Mouse (Mus musculus): ENCODE results near the gene Fignl1. TPM values are rescaled to one million over a fixed set of nuclear protein-coding genes. Genes with fewer than 3 reads are reported as not detected.

Gene Fignl1
- polyA plus RNA-seq, 1 experiment from 2014 or later: 56.0 TPM

DNA sequence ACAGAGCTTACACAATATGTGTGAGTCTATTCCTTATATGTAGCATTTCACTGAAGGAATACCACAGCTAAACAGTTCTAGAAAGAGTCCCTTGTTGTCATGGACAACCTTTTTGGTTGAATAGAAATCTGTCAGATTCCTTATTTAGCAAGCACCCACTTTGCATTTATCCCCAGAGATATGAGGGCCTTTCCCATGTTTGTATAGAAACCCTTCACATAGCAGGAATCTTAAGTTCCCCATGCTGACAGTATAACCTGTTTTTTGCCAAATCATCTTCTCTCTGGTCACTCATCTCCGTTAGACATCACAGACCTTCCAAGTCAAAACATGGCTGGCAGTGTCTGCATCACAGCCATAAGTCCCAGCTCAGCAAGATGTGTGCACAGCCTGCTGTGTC, 64.5 kb downstream of the Fignl1 start:
- Histone ChIP-seq H3K9me3 (replicated peaks; ENCODE audit: control insufficient read depth, low read length) (no peaks in the 10 kb centered on the region; the same call in 1 of the 2 replicates), H3K4me3 (ENCODE audit: low read length) (no peak overlapping the region), H3K27me3 (ENCODE audit: control insufficient read depth, insufficient read depth, low read length) (no peaks in the 10 kb centered on the region), H3K4me1 (ENCODE audit: control insufficient read depth, insufficient read depth, low read length) (no peaks in the 10 kb centered on the region), H3K27ac (ENCODE audit: low read length) (no peak overlapping the region), H3K36me3 (ENCODE audit: control insufficient read depth, insufficient read depth) (no peaks in the 10 kb centered on the region), H3K4me2 (ENCODE audit: low read depth, low read length) (no peak overlapping the region), H3K9ac (ENCODE audit: low read length) (no peak overlapping the region)
- no peak for ATAC-seq (replicated peaks; ENCODE audit: extremely low read depth, insufficient read depth, low FRiP score)
- 43% methylated on average over 1 of the region's 1 CpGs for WGBS

DNA sequence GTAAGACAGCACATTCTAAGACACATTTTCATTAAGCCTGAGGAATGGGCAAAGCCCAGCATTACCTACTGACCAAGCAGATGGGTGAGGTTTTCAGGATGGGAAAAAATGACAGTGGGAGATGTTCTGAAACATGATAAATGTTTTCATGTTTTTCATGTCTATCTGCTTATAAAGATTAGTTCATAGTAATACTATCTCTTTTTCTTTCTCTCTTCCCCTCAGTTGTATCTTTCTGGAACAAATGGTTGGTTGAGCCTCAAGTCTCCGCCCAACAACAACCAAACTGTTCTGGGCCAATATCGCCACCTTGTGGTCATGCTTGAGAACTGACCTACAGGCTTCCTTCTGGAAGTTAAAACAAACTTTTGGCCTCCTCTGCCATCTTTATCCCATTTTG, 66.1 kb downstream of the Fignl1 start:
- WGBS: 13% methylated on average over 2 of the region's 2 CpGs
- H3K27ac ChIP-seq (ENCODE audit: low read length): no peak overlapping the region
- no peak overlapping the region for H3K4me3 ChIP-seq (ENCODE audit: low read length)
- no peak overlapping the region for H3K9ac ChIP-seq (ENCODE audit: low read length)
- H3K9me3 ChIP-seq (replicated peaks; ENCODE audit: control insufficient read depth, low read length): no peaks in the 10 kb centered on the region; the same call in 1 of the 2 replicates
- H3K4me1 ChIP-seq (ENCODE audit: control insufficient read depth, insufficient read depth, low read length): no peaks in the 10 kb centered on the region
- no peaks in the 10 kb centered on the region for H3K27me3 ChIP-seq (ENCODE audit: control insufficient read depth, insufficient read depth, low read length)
- H3K4me2 ChIP-seq (ENCODE audit: low read depth, low read length): no peak overlapping the region
- H3K36me3 ChIP-seq (ENCODE audit: control insufficient read depth, insufficient read depth): no peaks in the 10 kb centered on the region
- ATAC-seq (replicated peaks; ENCODE audit: extremely low read depth, insufficient read depth, low FRiP score): no peak

DNA sequence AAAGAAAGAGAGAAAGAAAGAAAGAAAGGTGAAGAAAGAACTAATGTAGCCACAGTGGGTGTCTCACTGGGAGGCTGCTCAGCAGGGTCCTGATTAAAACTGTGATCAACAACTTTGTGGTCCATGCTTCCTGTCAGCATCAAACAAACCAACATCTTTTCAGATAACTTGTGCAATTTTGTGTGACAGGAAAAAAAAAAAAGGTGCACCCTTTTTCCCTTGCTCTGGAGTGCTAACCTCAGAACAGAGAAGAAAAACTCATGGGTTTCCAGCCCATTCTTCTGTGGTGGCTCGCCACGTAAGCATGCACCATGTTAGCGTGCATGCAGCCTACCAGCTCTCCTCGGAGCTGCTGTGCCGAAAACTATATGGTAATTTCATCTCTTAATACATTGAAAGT, 67.2 kb downstream of the Fignl1 start:
- Histone ChIP-seq H3K9me3 (replicated peaks; ENCODE audit: control insufficient read depth, low read length) (no peaks in the 10 kb centered on the region; the same call in 1 of the 2 replicates), H3K4me3 (ENCODE audit: low read length) (no peak overlapping the region), H3K4me1 (ENCODE audit: control insufficient read depth, insufficient read depth, low read length) (no peaks in the 10 kb centered on the region), H3K9ac (ENCODE audit: low read length) (no peak overlapping the region), H3K27ac (ENCODE audit: low read length) (no peak overlapping the region), H3K27me3 (ENCODE audit: control insufficient read depth, insufficient read depth, low read length) (no peaks in the 10 kb centered on the region), H3K4me2 (ENCODE audit: low read depth, low read length) (no peak overlapping the region), H3K36me3 (ENCODE audit: control insufficient read depth, insufficient read depth) (no peaks in the 10 kb centered on the region)
- ATAC-seq (replicated peaks; ENCODE audit: extremely low read depth, insufficient read depth, low FRiP score): no peak
- WGBS: 73% methylated on average over 5 of the region's 5 CpGs

DNA sequence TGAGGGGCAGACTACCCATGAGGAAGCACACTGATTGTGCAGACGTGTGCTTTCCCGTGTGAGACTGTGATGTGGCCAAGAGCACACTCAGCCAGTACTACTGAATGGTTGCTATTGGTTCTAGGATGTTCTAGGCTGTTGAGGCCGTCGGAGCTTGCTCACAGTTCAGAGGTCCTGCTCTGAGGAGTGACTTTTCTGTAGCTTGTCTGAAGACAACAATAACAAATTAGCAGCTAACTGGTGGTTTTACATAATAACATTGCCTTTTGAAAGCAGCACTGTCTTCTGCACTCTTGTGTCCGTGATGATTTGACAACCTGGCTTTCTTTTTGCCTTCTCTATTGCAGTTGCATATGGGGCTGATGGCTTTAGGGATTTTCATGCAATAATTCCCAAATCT, 68.2 kb downstream of the Fignl1 start:
- H3K4me3 ChIP-seq (ENCODE audit: low read length): no peak overlapping the region
- no peak for ATAC-seq (replicated peaks; ENCODE audit: extremely low read depth, insufficient read depth, low FRiP score)
- no peaks in the 10 kb centered on the region for H3K36me3 ChIP-seq (ENCODE audit: control insufficient read depth, insufficient read depth)
- H3K4me2 ChIP-seq (ENCODE audit: low read depth, low read length): no peak overlapping the region
- H3K9me3 ChIP-seq (replicated peaks; ENCODE audit: control insufficient read depth, low read length): no peaks in the 10 kb centered on the region; the same call in 1 of the 2 replicates
- no peaks in the 10 kb centered on the region for H3K4me1 ChIP-seq (ENCODE audit: control insufficient read depth, insufficient read depth, low read length)
- H3K27ac ChIP-seq (ENCODE audit: low read length): no peak overlapping the region
- H3K27me3 ChIP-seq (ENCODE audit: control insufficient read depth, insufficient read depth, low read length): no peaks in the 10 kb centered on the region
- 67% methylated on average over 5 of the region's 5 CpGs for WGBS
- H3K9ac ChIP-seq (ENCODE audit: low read length): no peak overlapping the region

DNA sequence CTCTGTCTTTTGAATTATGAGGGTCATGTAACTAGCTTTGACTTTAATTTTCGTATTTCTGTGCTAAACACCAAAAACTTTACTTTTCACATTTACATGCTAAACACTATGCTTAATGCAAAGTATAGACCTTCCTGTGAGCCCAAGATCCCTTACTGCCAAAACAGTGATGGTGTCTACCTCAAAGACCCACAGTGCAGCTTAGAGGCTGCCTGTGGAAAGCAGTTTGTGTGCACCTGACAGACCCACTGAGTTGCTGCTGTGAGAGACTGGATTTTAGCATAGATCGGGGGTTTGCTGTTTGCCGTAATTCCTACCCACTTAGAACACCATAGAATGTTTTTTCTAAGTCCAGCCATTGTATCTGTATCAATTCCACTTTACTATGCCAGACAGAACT, 69.7 kb downstream of the Fignl1 start:
- Histone ChIP-seq H3K4me2 (ENCODE audit: low read depth, low read length) (no peak overlapping the region), H3K27ac (ENCODE audit: low read length) (no peak overlapping the region), H3K9me3 (replicated peaks; ENCODE audit: control insufficient read depth, low read length) (no peaks in the 10 kb centered on the region; the same call in 1 of the 2 replicates), H3K27me3 (ENCODE audit: control insufficient read depth, insufficient read depth, low read length) (no peaks in the 10 kb centered on the region), H3K9ac (ENCODE audit: low read length) (no peak overlapping the region), H3K4me1 (ENCODE audit: control insufficient read depth, insufficient read depth, low read length) (no peaks in the 10 kb centered on the region), H3K36me3 (ENCODE audit: control insufficient read depth, insufficient read depth) (no peaks in the 10 kb centered on the region), H3K4me3 (ENCODE audit: low read length) (no peak overlapping the region)
- whole genome bisulfite sequencing: 86% methylated on average over 3 of the region's 3 CpGs
- ATAC-seq (replicated peaks; ENCODE audit: extremely low read depth, insufficient read depth, low FRiP score): no peak

DNA sequence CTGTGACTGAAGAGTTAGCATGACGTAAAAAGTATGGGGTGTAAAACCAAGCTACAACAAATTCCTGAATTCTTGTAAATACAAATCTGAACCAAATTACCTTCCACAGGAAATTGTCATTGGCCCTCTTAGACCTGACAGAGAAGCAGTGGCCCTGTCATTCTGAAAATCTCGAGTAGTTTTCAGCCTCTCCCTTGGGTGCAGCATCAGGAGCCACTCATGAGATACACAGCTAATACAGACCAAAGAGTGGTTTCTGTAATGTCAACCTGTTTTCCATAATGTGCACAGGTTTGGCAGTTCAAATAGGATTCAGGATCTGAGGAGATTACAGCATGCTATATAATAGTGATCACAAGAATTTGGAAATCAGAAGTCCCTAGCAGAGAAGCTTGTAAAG, 71.2 kb downstream of the Fignl1 start:
- Histone ChIP-seq H3K4me3 (ENCODE audit: low read length) (no peak overlapping the region), H3K9me3 (replicated peaks; ENCODE audit: control insufficient read depth, low read length) (no peaks in the 10 kb centered on the region; the same call in 1 of the 2 replicates), H3K4me1 (ENCODE audit: control insufficient read depth, insufficient read depth, low read length) (no peaks in the 10 kb centered on the region), H3K36me3 (ENCODE audit: control insufficient read depth, insufficient read depth) (no peaks in the 10 kb centered on the region), H3K27me3 (ENCODE audit: control insufficient read depth, insufficient read depth, low read length) (no peaks in the 10 kb centered on the region), H3K9ac (ENCODE audit: low read length) (no peak overlapping the region), H3K27ac (ENCODE audit: low read length) (no peak overlapping the region), H3K4me2 (ENCODE audit: low read depth, low read length) (no peak overlapping the region)
- WGBS: 55% methylated on average over 2 of the region's 2 CpGs
- no peak for ATAC-seq (replicated peaks; ENCODE audit: extremely low read depth, insufficient read depth, low FRiP score)

Other genes starting within 250 kb of the Fignl1 start
- not detected in 2 replicates for gene 4930512M02Rik, start 181.1 kb downstream of the Fignl1 start, polyA plus RNA-seq (2015; fragmentation: Nextera tagmentation; extraction: Ambion mirVana)
- 3.9 and 15.1 TPM in 2 replicates for gene Ikzf1, start 124.0 kb downstream of the Fignl1 start, polyA plus RNA-seq (2015; fragmentation: Nextera tagmentation; extraction: Ambion mirVana)
- 112 TPM in 2 replicates for gene Ddc, start 89.2 kb upstream of the Fignl1 start, polyA plus RNA-seq (2015; fragmentation: Nextera tagmentation; extraction: Ambion mirVana)
- gene Grb10, start 229.7 kb upstream of the Fignl1 start, polyA plus RNA-seq (2015; fragmentation: Nextera tagmentation; extraction: Ambion mirVana): 496 and 553 TPM in 2 replicates